Mouse (Mus musculus) megakaryocyte, embryonic 14.5 days (primary cell): ENCODE measurements around the gene Tmem199.

ENCODE experiments used
- FLI1 ChIP-seq: IDR thresholded peaks from 2 replicates; pipeline ENCODE4 v1.6.1; 2012; ENCODE audit warnings: low read length, inconsistent platforms, mixed read lengths
- GATA1 ChIP-seq: IDR thresholded peaks from 3 replicates; pipeline ENCODE4 v1.6.1; 2012; ENCODE audit warnings: mixed read lengths, low read length, inconsistent platforms, borderline replicate concordance

GRCm38 (mm10) chr11:78465116-78465515 is 46.9 kb downstream of the Tmem199 start:
- no peak for TF ChIP-seq GATA1
- TF ChIP-seq FLI1 = no peak
